Mouse (Mus musculus) G1E (cell line): Measurements from ENCODE around the gene Creg1.

ENCODE experiments used
- CTCF ChIP-seq: IDR thresholded peaks from 2 replicates; pipeline ENCODE4 v1.5.1; 2012; ENCODE audit warnings: low read depth, low read length, inconsistent platforms, mixed read lengths
- GATA1 ChIP-seq: IDR thresholded peaks from 2 replicates; pipeline ENCODE4 v1.6.1; 2012; ENCODE audit warnings: borderline replicate concordance, low read length, inconsistent platforms, mixed read lengths
- TAL1 ChIP-seq: conservative IDR thresholded peaks from 2 replicates; pipeline ENCODE4 v1.6.1; 2012; ENCODE audit warnings: low read depth, low read length, inconsistent platforms, mixed read lengths

DNA sequence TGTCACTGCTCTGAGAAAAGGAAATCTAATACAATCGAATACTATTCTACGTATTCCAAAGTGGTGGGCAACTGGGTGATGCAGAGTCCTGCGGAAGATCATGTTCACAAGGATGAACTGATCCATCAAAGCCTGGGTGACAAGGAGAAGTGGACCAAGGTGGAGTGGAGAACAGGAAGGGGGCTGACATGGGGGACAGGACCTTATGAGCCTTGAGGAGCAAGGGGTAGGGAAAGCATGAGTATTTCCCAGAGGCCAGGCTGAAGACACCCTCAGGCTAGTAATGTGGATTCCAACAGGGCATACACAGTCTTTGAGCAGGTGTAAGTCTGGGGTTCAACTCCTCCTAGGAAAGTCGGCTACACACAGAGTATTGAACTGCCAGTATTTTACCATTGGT, 47.1 kb upstream of the Creg1 start:
- no peak for TF ChIP-seq GATA1
- TF ChIP-seq CTCF: no peak
- TF ChIP-seq TAL1: no peak
